Mouse (Mus musculus): ENCODE measurements at regions not wholly inside any gene's neighbourhood (a gene's known extent, or its start where the extent isn't known, plus 50 kb on each side); places are given as distances from the start of the nearest gene placed in this dataset.

DNA sequence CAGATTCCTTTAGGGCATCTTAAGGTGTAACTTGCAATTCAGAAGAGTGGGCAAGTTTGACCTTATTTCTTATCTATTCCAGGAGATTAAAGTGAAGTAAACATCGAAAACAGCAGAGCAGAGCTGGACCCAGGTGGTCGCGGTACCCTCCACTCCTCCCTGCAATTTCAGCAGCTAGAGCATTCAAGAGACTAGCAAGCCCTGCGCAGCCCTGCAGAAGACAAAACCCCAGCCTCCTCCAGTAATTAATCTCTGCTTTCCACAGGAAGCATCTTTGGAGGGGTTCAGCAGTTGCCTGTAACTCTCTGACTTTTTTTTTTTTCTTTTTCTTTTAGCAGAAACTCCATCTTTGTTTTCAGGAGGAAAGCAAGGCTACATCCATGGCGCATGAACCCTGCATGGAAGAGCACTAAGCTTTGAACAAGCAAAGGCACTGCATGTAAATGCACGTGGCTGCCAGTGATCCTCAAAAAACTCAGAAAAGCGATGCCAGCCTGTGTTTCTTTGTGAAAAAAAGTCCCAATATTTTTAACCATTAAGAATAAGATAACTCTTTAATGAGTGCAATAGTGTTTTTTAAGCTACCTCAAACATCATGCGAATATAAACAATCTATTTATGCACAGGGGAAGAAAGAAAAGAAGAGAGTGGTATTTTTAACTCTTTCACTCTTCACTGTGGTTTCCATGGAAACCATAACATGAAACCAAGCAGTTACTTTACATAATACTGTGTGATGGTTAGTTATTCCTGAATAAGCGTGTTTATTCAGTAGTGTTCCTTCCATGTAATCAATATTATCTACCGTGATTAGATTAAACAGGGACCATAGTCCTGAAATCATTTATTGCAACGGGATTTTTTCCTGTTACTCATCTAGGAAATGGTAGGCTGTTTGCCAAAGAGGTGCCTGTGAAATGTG lies 160.6 kb upstream of the Prkcq start:
- no peak for TF ChIP-seq CTCF (IDR thresholded peaks at IDR 0.05; ENCODE audit: control insufficient read depth, insufficient read depth, low read length)
- TF ChIP-seq POLR2A (IDR thresholded peaks at IDR 0.05; ENCODE audit: borderline replicate concordance, control insufficient read depth, low read depth, low read length), result no peak

Measured in bone marrow, adult 2 months (tissue).